Mouse (Mus musculus): ENCODE measurements at regions not wholly inside any gene's neighbourhood (a gene's known extent, or its start where the extent isn't known, plus 50 kb on each side); places are given as distances from the start of the nearest gene placed in this dataset.
"Not testable (repeated sequence)": the region's sequence is repeated elsewhere in the genome, so short reads cannot be mapped to it uniquely, and the experiment has no call there.

- H3K79me2 ChIP-seq (ENCODE audit: control insufficient read depth, insufficient read depth) = no peaks in the 10 kb centered on the region
- no peak for TF ChIP-seq MAX (IDR thresholded peaks at IDR 0.05)
- TF ChIP-seq CEBPB (IDR thresholded peaks at IDR 0.05; ENCODE audit: low read depth) = no peak
- TF ChIP-seq MYOG (IDR thresholded peaks at IDR 0.05; ENCODE audit: control insufficient read depth, extremely low read depth, insufficient read length) = no peak
- no peak for TF ChIP-seq CTCF (IDR thresholded peaks at IDR 0.05; ENCODE audit: control insufficient read depth, insufficient read depth, insufficient read length)
- no peak for TF ChIP-seq USF1 (IDR thresholded peaks at IDR 0.05; ENCODE audit: low read depth)
- TF ChIP-seq MYOD1 (IDR thresholded peaks at IDR 0.05; ENCODE audit: control insufficient read depth, insufficient read length, low read depth) = no peak
- no peak for TF ChIP-seq FOSL1 (IDR thresholded peaks at IDR 0.05; ENCODE audit: insufficient read depth, low read length, poor library complexity, severe bottlenecking)
- H3K79me3 ChIP-seq (ENCODE audit: low read depth) = no peaks in the 10 kb centered on the region
Measured at GRCm38 (mm10) chr5:4348334-4348733, 156.2 kb downstream of the Mterf1b start.

GRCm38 (mm10) chr5:4349943-4350342 is 157.8 kb downstream of the Mterf1b start:
- Histone ChIP-seq H3K79me3 (ENCODE audit: low read depth) (no peaks in the 10 kb centered on the region), H3ac (ENCODE audit: control insufficient read depth, insufficient read length, low read depth) (no peak overlapping the region), H3K4me3 (ENCODE audit: insufficient read depth, poor library complexity, severe bottlenecking) (no peak overlapping the region), H3K27me3 (ENCODE audit: control insufficient read depth, insufficient read depth, insufficient read length) (no peaks in the 10 kb centered on the region), H3K79me2 (ENCODE audit: control insufficient read depth, insufficient read depth) (no peaks in the 10 kb centered on the region), H3K36me3 (ENCODE audit: control insufficient read depth, insufficient read depth) (no peaks in the 10 kb centered on the region)
- no peak for TF ChIP-seq CEBPB (IDR thresholded peaks at IDR 0.05; ENCODE audit: low read depth)
- no peak for TF ChIP-seq MYOD1 (IDR thresholded peaks at IDR 0.05; ENCODE audit: control insufficient read depth, insufficient read length, low read depth)
- no peak for TF ChIP-seq FOSL1 (IDR thresholded peaks at IDR 0.05; ENCODE audit: insufficient read depth, low read length, poor library complexity, severe bottlenecking)
- TF ChIP-seq USF1 (IDR thresholded peaks at IDR 0.05; ENCODE audit: low read depth) = no peak
- TF ChIP-seq MAX (IDR thresholded peaks at IDR 0.05) = no peak
- TF ChIP-seq CTCF (IDR thresholded peaks at IDR 0.05; ENCODE audit: control insufficient read depth, insufficient read depth, insufficient read length) = no peak
- TF ChIP-seq MYOG (IDR thresholded peaks at IDR 0.05; ENCODE audit: control insufficient read depth, extremely low read depth, insufficient read length) = no peak

More at GRCm38 (mm10) chr5:4348334-4348733, 156.2 kb downstream of the Mterf1b start:
- no peaks in the 10 kb centered on the region for H3K27me3 ChIP-seq (ENCODE audit: control insufficient read depth, insufficient read depth, insufficient read length)
- H3K36me3 ChIP-seq (ENCODE audit: control insufficient read depth, insufficient read depth) = no peaks in the 10 kb centered on the region
- H3K4me3 ChIP-seq (ENCODE audit: insufficient read depth, poor library complexity, severe bottlenecking) = no peak overlapping the region
- H3ac ChIP-seq (ENCODE audit: control insufficient read depth, insufficient read length, low read depth) = no peak overlapping the region

GRCm38 (mm10) chr5:4355609-4356224 is 163.6 kb downstream of the Mterf1b start:
- H3K36me3 ChIP-seq (ENCODE audit: control insufficient read depth, insufficient read depth) = no peaks in the 10 kb centered on the region
- no peak for TF ChIP-seq CTCF (IDR thresholded peaks at IDR 0.05; ENCODE audit: control insufficient read depth, insufficient read depth, insufficient read length)
- TF ChIP-seq FOSL1 (IDR thresholded peaks at IDR 0.05; ENCODE audit: insufficient read depth, low read length, poor library complexity, severe bottlenecking) = no peak
- no peak for TF ChIP-seq CEBPB (IDR thresholded peaks at IDR 0.05; ENCODE audit: low read depth)
- no peak for TF ChIP-seq USF1 (IDR thresholded peaks at IDR 0.05; ENCODE audit: low read depth)
- TF ChIP-seq MYOG (IDR thresholded peaks at IDR 0.05; ENCODE audit: control insufficient read depth, extremely low read depth, insufficient read length) = no peak
- no peak for TF ChIP-seq MYOD1 (IDR thresholded peaks at IDR 0.05; ENCODE audit: control insufficient read depth, insufficient read length, low read depth)
- TF ChIP-seq MAX (IDR thresholded peaks at IDR 0.05) = no peak
- H3K27me3 ChIP-seq (ENCODE audit: control insufficient read depth, insufficient read depth, insufficient read length) = no peaks in the 10 kb centered on the region
- H3K79me2 ChIP-seq (ENCODE audit: control insufficient read depth, insufficient read depth) = no peaks in the 10 kb centered on the region
- no peaks in the 10 kb centered on the region for H3K79me3 ChIP-seq (ENCODE audit: low read depth)
- H3ac ChIP-seq (ENCODE audit: control insufficient read depth, insufficient read length, low read depth) = no peak overlapping the region
- no peak overlapping the region for H3K4me3 ChIP-seq (ENCODE audit: insufficient read depth, poor library complexity, severe bottlenecking)

- H3ac ChIP-seq (ENCODE audit: control insufficient read depth, insufficient read length, low read depth); H3K4me3 ChIP-seq (ENCODE audit: insufficient read depth, poor library complexity, severe bottlenecking); H3K27me3 ChIP-seq (ENCODE audit: control insufficient read depth, insufficient read depth, insufficient read length); H3K79me3 ChIP-seq (ENCODE audit: low read depth); H3K79me2 ChIP-seq (ENCODE audit: control insufficient read depth, insufficient read depth); H3K36me3 ChIP-seq (ENCODE audit: control insufficient read depth, insufficient read depth): not testable (repeated sequence)
Measured at GRCm38 (mm10) chr5:4356555-4357273, 164.5 kb downstream of the Mterf1b start.

- not testable (repeated sequence) for H3ac ChIP-seq (ENCODE audit: control insufficient read depth, insufficient read length, low read depth); H3K36me3 ChIP-seq (ENCODE audit: control insufficient read depth, insufficient read depth); H3K4me3 ChIP-seq (ENCODE audit: insufficient read depth, poor library complexity, severe bottlenecking); H3K79me2 ChIP-seq (ENCODE audit: control insufficient read depth, insufficient read depth); H3K79me3 ChIP-seq (ENCODE audit: low read depth); H3K27me3 ChIP-seq (ENCODE audit: control insufficient read depth, insufficient read depth, insufficient read length)
Measured at GRCm38 (mm10) chr5:4361547-4361946, 169.4 kb downstream of the Mterf1b start.

GRCm38 (mm10) chr5:4384719-4385118 is 192.6 kb downstream of the Mterf1b start:
- not testable (repeated sequence) for H3K27me3 ChIP-seq (ENCODE audit: control insufficient read depth, insufficient read depth, insufficient read length); H3K79me2 ChIP-seq (ENCODE audit: control insufficient read depth, insufficient read depth)

More at GRCm38 (mm10) chr5:4384719-4385118, 192.6 kb downstream of the Mterf1b start:
- H3K36me3 ChIP-seq (ENCODE audit: control insufficient read depth, insufficient read depth); H3ac ChIP-seq (ENCODE audit: control insufficient read depth, insufficient read length, low read depth); H3K4me3 ChIP-seq (ENCODE audit: insufficient read depth, poor library complexity, severe bottlenecking); H3K79me3 ChIP-seq (ENCODE audit: low read depth): not testable (repeated sequence)

Measured in C2C12 (cell line).